Mouse (Mus musculus) kidney, postnatal 10 days (tissue): ENCODE measurements around the gene Crabp2.

Experiments
- DNase-seq: peaks from one replicate; pipeline ENCODE4 v3.0.0; 2021; ENCODE audit warnings: mixed read lengths

Gene Crabp2

DNA sequence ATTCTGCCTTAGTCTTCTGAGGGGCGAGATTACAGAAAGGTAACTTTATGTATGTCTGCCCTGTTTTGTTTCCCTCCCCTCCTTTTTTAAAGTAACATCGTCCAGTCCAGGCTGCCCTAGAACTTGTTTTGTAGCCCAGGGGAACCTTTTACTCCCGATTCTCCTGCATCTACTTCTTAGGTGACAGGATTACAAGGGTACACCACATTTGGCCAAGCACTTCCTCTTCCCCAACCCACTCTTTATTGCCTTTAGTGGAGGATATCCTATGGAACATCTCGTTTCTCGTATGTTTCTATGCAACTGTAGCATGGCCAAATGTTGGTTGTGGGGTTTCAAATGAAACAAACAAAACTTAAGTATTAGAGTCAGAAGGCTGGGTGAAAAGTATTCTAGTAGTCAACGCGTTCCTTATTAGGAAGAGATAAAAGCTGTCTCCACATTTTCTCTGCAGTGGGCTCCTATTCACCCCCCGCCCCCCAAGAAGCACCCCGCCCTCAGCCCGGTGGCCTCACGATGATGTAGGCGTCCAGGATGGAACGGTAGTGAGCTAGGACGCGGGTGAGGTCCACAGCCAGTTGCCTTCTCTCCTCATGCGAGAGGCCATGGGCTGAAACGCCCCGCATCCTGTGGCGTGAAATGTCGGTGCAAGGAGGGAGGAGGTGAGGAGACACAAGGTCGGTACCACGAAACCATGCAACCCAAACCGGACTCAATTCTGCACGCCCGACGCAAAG is 19.0 kb upstream of the Crabp2 start:
- no peak for DNase-seq

- DNase-seq = peak; percentile 99
These were observed 18.2 kb upstream of the Crabp2 start, which contains the start of the genes Isg20l2 and Rrnad1 for GRCm38 (mm10) chr3:87930078-87930795. Isg20l2 (plus strand) TSS chr3:87930314. Rrnad1 (minus strand) TSS chr3:87930717.

DNA sequence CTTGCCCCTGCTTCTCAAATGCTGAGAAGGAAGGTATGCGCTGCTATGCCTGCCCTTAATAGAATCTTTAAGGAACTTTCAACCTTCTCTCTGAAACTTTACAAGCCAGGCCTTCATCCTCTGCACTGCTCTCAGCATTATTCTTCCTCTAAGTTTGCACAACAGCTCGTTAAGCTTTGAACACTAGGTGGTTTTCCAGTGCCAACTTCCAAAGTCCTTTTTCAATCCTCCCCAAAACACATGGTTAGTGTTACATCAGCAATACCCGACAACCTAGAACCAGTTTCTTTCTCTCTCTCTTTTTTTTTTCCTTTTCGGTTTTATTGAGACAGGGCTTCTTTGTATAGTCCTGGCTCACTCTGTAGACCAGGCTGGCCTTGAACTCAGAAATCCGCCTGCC is 14.4 kb upstream of the Crabp2 start:
- DNase-seq = no peak

DNA sequence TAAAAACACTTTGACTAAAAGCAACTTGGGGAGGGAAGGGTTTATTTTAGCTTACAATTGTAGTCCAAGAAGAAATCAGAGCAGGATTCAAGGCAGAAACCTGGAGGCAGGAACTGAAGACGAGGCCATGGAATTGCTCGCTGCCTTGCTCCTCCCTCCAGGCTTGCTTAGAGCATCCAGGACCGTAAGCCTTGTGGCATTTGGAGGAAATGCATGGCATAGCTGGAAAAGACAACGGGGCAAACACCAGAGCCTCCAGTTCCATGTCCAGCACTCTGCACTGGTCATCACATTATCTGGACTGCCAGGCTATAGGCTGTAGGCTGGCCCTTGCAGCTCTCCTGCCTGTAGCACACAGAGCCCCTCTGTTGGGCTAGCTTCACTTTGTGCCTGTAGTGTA is 14.0 kb upstream of the Crabp2 start:
- DNase-seq = no peak

DNA sequence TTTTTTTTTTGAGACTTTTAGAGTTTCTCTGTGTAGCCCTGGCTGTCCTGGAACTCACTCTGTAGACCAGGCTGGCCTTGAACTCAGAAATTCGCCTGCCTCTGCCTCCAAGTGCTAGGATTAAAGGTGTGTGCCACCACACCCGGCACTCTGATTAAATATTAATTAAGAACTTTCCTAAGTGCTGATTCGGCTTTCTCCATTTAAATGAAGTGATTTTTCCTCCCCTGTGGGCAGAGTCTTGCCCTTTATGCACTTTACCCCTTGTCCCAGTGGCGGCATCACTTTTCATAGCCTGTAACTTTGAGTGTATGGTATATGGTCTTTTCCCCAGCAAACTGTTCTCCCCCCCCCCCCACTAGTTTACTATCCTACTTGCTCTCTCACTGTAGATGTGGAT is 13.3 kb upstream of the Crabp2 start:
- no peak for DNase-seq

GRCm38 (mm10) chr3:87935776-87936175 is 12.7 kb upstream of the Crabp2 start:
- DNase-seq = peak; percentile 94

- DNase-seq = no peak
These were observed 7.9 kb upstream of the Crabp2 start for GRCm38 (mm10) chr3:87940611-87941010.

- DNase-seq = no peak
These were observed 6.0 kb upstream of the Crabp2 start for GRCm38 (mm10) chr3:87942471-87942870.

GRCm38 (mm10) chr3:87943586-87943985 is 4.9 kb upstream of the Crabp2 start:
- DNase-seq = peak; percentile 24

- peak; percentile 25 for DNase-seq
These were observed 3.4 kb upstream of the Crabp2 start for GRCm38 (mm10) chr3:87944838-87945600.

DNA sequence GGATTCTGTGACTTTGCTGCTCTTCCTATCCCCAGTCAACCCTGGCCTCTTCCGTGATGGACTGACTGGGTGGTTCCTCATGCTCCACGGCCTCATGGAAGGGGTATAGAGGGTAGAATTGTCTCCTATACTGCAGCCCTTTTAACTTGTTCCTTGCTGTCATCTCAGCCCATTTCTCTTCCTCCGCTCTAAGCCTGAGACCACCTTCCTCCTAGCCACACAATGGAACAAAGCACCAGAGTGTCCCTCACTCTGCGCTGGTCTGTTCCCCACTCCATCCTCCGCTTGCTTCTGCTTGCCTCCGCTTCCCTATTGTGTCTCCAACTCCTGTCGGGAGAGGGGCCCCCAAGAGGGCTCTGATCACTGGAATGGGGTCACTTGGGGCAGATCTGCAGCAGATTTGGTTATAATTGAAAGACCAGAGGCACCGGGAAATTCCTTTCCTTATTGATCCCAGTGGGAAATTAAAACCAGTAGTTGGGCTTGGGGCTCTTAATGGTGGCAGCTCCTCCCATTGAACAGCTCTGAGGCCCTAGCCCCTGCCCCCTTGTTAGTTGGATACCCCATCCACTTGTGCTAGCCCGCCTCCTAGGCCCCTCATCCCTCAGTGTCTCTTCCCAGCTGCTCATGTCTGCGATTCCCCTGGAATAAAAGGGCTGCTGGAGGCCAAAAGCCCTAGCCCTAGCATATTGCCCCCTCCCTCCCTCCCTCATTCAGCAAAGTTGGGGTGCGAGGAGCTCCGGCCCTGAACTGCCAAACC is 2.5 kb upstream of the Crabp2 start:
- DNase-seq = no peak

DNA sequence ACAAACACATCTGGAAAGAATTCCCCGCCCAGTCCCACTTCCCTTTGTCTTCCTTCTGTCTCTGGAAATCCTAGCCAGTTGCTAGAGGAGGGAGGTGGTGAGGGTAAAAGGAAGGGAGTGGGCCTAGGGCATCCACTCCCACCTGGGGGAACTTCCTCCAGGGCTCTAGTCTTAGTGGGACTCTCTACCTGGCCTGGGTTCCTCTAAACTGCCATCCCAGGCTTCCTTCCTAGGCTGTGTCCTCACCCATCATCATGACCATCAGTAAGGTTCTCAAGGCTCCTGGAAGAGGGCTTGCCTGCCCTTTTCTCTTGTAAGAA is 2.0 kb upstream of the Crabp2 start:
- no peak for DNase-seq

GRCm38 (mm10) chr3:87947056-87947810 is 1.2 kb upstream of the Crabp2 start:
- peak; percentile 19 for DNase-seq

GRCm38 (mm10) chr3:87947811-87948199 is 661 bp upstream of the Crabp2 start:
- no peak for DNase-seq

GRCm38 (mm10) chr3:87949266-87949954 is 944 bp downstream of the Crabp2 start:
- no peak for DNase-seq

DNA sequence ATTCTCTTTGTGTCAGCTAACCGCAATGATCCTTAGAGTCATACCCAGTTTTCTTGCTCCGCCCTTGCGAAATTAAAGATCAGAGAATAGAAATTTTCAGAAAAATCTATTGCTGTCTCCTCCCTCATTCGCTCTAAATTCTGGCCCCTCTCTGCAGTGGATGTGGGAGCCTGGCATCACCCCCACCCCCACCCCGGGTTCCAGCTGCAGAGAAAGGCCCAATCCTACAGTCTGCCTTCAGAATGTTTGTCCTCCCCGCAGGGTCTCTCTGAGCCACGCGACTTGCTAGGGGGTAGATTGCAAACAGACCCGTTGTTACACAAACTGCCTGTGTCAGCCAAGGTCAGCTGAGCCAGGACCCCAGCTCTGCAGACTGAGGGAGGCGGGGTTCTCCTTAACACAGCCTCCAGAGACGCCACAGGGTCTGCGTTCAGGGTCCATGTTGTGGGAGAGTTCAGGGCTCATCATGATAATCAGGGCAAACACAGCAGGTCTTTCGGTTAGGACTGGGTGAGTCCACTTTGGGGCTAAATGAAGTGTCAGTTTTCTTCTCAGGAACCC is 1.6 kb downstream of the Crabp2 start:
- no peak for DNase-seq

- DNase-seq = no peak
These were observed 3.5 kb downstream of the Crabp2 start for GRCm38 (mm10) chr3:87951946-87952345.

DNA sequence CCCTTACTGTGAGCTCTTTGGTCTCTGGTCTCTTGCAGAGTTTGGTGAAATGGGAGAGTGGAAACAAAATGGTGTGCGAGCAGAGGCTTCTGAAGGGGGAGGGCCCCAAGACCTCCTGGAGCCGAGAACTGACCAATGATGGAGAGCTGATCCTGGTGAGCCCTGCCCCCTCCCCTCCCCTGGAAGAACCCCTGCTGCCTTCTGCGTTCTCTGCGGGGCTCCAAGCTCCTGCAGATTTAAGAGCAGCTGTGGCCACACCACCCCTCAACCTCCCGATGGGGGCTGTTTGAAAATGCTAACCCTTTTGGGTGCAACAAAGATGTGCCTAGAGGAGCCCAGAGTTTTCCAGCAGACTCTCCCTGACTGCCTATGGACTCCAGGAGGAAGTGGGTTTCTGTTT is 4.0 kb downstream of the Crabp2 start:
- peak; percentile 64 for DNase-seq

DNA sequence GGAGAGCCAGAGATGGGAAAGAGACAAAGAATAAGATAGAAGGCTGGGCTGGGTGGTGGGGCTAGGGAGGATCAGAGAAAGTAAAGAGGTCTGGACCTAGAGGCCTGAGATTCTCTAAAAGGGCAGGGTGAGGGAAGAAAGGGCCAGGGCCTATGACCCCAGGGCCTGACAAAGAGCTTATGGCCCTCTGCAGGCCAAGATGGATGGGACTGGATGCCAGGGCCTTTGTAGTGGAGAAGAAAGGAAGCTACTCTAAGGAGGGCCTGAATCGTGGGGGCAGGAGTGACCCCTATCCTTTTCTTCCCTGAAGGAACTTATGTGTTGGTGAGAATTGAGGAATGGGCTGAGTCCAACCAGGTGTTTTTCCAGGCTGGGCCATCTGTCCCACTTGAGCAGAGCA is 9.6 kb downstream of the Crabp2 start:
- DNase-seq = no peak

DNA sequence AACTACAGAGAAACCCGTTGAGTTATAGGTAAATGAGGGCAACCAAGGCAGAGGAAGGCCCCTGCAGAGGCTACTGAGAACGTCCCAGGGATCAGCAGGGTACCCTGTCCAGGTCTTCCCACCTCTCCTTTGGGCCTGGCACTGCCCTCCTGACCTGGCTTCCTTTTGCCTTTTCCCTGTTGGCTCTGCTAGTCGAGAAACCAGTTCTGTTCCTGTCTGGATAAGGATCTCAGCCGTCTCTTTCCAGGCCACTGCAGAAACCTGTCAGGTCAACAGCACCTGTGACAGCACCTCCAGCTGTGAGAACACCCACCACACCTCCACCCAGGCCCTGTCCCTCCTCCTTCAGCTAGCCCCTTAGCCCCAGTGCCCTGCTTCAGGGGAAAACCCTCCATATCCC is 10.0 kb downstream of the Crabp2 start:
- DNase-seq = peak; percentile 21

DNA sequence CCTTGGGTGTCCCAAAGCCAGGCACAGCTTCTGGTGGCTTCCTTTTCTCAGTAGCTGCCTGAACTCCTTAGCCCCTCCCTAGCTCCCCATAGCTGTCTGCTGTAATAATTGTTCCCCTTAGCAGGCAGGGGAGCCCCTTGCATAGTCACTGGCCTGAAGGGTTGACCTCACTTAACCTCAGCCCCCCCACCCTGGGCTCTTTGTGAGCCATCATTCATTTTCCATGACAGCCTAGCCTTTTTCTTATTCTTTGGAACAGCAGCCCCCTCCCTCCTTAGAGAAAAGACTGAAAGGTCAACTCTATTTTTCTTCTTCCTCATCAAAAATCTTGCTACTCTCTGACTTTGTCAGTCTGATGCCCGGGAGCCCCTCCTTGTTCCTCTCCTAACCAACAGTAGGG is 10.5 kb downstream of the Crabp2 start:
- DNase-seq = no peak
